Mouse (Mus musculus) embryonic stem cell, embryonic (primary cell): ENCODE results near the gene Radil.

ENCODE experiments used
- CTCF ChIA-PET, 4 experiments: fragments of 300-600 bp in 2 of 4; fragments of 350-600 bp in 2 of 4; sonication (Branson Sonifier 250); formaldehyde crosslinking; loops; one replicate each; lab custom pipeline; 2022; ENCODE audit warnings: inconsistent platforms in 2 of 4; lab: Charles Lee
- POLR2A ChIA-PET, 4 experiments: fragments of 300-600 bp in 2 of 4; fragments of 350-600 bp in 2 of 4; sonication (Branson Sonifier 250); formaldehyde crosslinking; loops; one replicate each; lab custom pipeline; 2022; ENCODE audit warnings: antibody characterized with exemption in 4 of 4, inconsistent platforms in 1 of 4; lab: Charles Lee

Gene Radil

DNA sequence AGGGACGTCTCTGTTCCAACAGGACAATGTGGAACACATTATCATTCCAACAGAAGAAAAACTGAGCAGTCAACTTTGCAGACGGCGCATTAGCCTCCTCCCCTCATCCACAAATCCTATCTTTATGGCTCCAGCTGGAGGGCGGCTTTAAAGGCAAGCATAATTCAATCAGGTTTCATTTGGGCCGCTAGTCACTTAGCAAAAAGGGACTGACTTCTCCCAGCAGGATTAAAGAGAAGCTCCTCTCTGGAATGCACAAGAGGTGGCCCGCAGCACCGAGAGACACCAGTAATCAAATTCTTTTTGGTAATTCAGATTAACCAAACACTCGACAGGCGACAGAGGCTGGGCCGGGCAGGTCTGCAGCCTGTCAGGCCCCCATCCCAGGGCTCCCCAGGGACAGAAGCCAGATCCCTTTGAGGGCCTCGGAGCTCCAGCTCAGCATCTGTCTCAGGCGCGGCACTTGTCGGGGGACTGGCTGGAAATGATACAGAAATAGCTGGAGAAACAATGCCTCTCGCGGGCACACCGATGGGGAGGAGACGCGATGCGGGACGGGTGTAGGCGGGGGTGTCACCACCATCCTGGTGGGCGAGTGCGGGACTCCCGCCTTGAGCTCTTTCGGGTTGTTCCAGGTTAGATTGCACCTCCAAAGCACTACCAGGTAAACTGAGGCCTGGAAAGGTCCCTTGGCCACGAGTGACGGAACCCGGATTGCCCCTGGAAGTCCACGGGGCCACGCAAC, 765 bp downstream of the Radil start:
- ChIA-PET POLR2A (interaction anchor here (0.6 to 3.2 kb wide), 35 partner anchors 10 to 986 kb away, joined by 3 to 11 read pairs (median 4); partner anchors contain the start of genes Papolb (in 2 of the 4), Actb (in 1 of the 4) and Ap5z1 (in 1 of the 4)), CTCF (interaction anchor here (0.5 to 4.1 kb wide), 58 partner anchors 12 to 345 kb away, joined by 3 to 83 read pairs (median 4); partner anchors contain the start of genes Papolb (in 2 of the 4) and Fbxl18 (in 1 of the 4))

DNA sequence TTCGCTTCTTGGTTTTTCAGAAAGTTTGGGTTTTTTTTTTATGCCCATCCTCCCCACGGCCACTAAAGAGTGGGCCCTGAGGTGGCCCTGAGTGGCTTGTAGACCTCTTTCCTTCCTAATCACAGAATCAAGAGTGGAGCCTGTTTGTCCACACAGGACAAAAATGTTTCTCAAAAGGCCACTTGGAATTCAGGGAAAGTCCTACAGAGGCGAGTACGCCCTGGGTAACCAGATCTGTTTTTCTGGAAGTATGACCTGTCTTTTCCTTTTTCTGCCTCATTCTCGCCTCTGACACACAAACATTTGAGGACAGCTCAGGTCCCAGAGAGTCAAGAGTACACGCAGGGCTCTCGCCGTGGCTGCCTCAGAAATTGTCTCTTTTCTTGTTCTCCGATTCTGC, 1.5 kb downstream of the Radil start:
- POLR2A ChIA-PET: interaction anchor here in 3 of 4 experiments (0.6 to 3.2 kb wide), 24 partner anchors 9 to 986 kb away, joined by 3 to 11 read pairs (median 4); partner anchors contain the start of genes Papolb (in 2 of the 3), Actb (in 1 of the 3) and Ap5z1 (in 1 of the 3)

DNA sequence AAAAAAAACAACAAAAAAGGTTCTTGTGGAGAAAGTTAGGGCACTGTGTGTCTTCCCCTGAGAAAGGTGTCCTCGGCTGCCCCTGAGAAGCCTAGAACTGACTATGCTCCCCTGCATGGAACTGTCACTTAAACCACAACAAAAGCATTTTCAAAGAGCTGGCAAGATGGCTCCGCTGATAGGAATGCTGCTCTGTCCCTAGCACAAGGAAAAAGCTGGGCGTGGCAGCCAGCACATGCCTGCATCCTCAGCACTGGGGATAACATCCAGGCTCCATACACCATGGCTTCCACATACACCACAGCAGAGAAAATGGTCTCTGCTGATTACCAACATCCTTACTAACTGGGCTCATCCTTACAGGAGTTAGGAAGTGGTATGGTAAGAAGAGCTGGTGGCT, 3.8 kb downstream of the Radil start:
- POLR2A ChIA-PET: interaction anchor here (0.5 to 3.1 kb wide), 32 partner anchors 8 to 359 kb away, joined by 3 to 21 read pairs (median 4); partner anchors contain the start of genes Papolb (in 2 of the 4) and Ap5z1 (in 1 of the 4)
- CTCF ChIA-PET: interaction anchor here in 3 of 4 experiments (0.6 to 1.9 kb wide), 14 partner anchors 10 to 181 kb away, joined by 3 to 11 read pairs (median 5); partner anchors contain the start of gene Papolb (in 1 of the 3)

More for the DNA sequence above, 1.5 kb downstream of the Radil start:
- CTCF ChIA-PET: interaction anchor here (0.6 to 4.1 kb wide), 23 partner anchors 9 to 305 kb away, joined by 3 to 83 read pairs (median 5); partner anchors contain the start of gene Papolb (in 1 of the 4)

DNA sequence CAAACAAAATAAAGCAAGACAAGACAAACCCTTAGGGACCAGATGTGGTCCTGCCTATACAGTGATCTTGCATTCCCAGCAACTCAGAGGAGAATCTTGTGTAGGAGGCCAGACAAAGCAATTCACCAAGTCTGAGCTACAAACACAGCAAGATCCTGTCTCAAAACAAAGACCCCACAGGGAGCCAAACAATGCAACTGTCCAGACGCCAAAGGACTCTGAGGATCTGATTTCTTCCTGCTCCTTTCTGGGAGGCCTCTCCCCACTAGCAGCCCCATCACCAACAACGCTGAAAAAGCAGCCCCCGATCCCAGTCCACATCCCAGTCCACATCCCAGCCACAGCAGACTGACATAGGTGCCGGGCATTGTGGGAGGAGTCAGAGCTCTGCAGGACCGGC, 4.6 kb downstream of the Radil start:
- ChIA-PET CTCF (interaction anchor here (0.6 to 2.2 kb wide), 17 partner anchors 10 to 1689 kb away, joined by 3 to 11 read pairs (median 5); partner anchors contain the start of gene Papolb (in 1 of the 4)), POLR2A (interaction anchor here (0.6 to 3.1 kb wide), 39 partner anchors 8 to 359 kb away, joined by 3 to 21 read pairs (median 4); partner anchors contain the start of genes Papolb (in 3 of the 4) and Ap5z1 (in 1 of the 4))

DNA sequence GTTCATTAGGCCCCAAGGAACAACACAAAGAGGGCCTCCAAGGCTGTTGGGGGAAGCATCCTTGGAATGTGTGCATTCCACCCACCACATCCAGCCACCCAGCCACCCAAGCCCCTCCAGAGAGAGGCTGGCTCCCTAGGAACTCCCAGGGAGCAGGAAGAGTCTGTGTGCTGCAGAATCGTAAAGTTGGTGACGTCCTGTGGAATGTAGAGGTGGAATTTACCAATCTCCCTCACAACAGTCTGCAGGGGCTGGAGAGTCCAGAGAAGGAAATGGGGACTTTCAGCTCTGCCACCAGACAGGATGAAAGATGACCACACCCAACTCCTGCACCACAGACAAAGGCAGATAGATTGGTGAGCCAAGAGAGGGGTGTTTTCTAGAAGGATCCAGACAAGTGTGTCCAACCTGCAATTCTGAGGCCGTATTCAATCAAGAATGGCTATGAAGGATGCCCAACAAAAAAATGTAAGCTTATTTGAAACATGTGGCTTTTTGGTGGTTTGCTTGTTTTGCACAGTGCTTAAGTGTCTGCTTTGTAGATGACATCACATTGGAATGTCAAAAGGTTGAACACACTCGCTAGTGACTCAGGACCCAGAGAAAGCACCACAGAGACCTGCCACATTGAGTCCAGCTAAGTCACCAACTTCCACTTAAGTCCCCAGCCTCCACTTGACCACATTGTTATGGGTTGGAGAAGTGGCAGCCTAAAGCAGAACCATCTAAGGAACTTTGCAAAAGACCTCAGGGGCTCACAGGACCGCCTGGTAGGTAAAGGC, 5.7 kb downstream of the Radil start:
- POLR2A ChIA-PET: interaction anchor here (0.6 to 3.1 kb wide), 27 partner anchors 7 to 334 kb away, joined by 3 to 21 read pairs (median 4); partner anchors contain the start of genes Papolb (in 3 of the 4) and Tnrc18 (in 1 of the 4)
- CTCF ChIA-PET: interaction anchor here (0.6 to 2.9 kb wide), 9 partner anchors 8 to 309 kb away, joined by 3 to 19 read pairs (median 4); no protein-coding TSS in a partner anchor

DNA sequence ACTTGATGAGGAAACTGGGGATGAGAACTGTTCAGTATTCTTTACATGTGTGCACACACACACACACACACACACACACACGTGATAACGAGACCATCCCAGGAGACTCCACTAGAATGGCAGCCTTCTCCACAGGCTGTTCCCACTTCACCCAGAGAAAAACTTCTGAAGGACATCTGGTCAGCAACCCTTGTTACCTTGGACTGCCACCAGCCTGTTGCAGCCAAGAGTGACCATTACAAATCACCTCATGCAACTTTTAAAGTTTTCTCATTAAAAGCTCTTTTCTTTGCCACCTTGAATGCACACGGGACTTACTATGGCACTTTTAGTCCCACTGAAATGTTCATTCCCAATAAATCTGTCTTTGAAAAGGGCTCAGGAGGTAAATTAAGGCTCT, 13.6 kb downstream of the Radil start:
- POLR2A ChIA-PET: interaction anchor here in 3 of 4 experiments (0.8 to 2.8 kb wide), 10 partner anchors 8 to 74 kb away, joined by 3 to 11 read pairs (median 5); partner anchors contain the start of genes Ap5z1 (in 1 of the 3) and Papolb (in 1 of the 3)
- CTCF ChIA-PET: interaction anchor here in 2 of 4 experiments (0.6 to 2.6 kb wide), 6 partner anchors 9 to 578 kb away, joined by 3 to 20 read pairs (median 6); no protein-coding TSS in a partner anchor

DNA sequence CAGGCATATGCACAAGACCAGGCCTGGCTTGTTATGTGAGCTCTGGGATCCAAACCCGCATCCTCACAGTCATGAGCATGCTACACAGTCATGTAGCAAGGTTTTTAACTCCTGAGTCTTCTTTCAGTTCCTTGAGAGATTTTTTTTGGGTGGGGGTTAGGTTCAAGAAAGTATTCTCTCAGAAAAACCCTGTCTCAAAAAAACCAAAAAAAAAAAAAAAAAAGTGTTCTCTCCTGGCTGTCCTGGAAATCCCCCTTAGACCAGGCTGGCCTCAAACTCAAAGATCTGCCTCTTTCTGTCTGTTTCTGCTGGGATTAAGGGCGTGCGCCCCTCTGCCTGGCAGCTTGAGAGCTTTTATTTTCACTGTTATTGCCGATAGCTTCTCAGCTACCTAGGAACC, 15.5 kb downstream of the Radil start:
- ChIA-PET POLR2A (interaction anchor here in 2 of 4 experiments (0.6 to 3.2 kb wide), 4 partner anchors 11 to 624 kb away, joined by 3 to 13 read pairs (median 4); no protein-coding TSS in a partner anchor), CTCF (interaction anchor here in 3 of 4 experiments (0.8 to 2.6 kb wide), 6 partner anchors 11 to 85 kb away, joined by 3 to 10 read pairs (median 3); partner anchors contain the start of gene Radil (in 1 of the 3))

DNA sequence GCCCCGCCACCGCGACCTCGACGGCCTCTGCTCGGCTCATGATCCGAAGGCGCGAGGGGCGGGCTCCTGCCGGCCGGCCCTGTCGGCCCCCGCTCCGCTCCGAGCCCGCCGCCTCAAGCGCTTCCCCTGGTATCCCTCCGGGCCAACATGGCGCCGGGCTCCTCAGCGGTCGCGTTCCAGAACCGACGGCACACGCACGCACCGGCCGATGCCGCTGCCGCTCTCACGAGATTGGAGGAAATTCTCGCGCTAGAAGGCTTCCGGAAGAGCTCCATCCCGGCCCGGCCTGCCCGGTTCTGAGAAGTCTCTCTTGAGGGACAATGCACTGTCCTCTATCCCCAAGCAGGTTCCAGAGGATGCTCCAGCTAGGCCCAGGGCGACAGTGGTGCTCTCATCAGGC, 21.0 kb downstream of the Radil start, which contains the start of gene Papolb:
Papolb (minus strand) TSS at position 162 of the 400 bp plus-strand sequence.
- POLR2A ChIA-PET: interaction anchor here (0.5 to 2.3 kb wide), 26 partner anchors 8 to 1950 kb away, joined by 3 to 10 read pairs (median 4); partner anchors contain the start of gene Radil (in 1 of the 4)
- CTCF ChIA-PET: interaction anchor here in 3 of 4 experiments (0.6 to 2.1 kb wide), 5 partner anchors 17 to 32 kb away, joined by 3 to 8 read pairs (median 3); partner anchors contain the start of gene Radil (in 1 of the 3)

DNA sequence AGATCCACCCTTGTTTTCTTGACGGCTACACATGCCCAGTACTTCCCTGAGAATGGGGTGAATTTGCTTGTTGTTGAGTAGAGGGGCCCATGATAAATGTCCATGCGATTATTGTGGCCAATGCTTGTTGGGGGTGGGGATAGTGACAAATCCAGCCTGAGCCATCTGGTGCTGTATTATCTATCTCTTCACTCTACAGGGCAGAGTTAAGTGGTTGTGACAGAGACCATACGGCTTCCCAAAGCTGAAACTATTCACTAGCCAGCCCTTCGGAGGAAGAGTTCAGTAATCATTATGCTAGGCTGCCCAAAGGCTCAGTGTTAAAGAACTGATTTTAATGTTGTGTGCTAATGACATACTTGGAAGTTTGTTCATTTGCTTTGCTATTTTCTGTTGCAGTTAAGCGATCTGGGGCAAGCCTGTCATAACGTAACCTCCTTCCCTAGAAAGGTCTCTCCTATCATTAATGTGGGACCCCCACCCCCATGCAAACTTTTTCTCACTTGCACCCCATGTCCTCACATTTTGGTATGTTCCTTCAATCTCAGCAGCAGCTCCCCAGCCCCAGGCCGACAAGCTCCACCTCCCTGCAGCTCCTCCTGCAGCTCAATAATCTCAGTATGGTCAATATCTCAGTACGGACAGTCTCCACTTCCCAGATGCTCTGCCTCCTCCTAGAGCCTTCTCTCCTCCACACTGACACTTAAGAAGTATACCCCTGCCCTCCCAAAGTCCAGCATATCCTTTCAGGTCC, 26.0 kb downstream of the Radil start:
- CTCF ChIA-PET: interaction anchor here in 1 of 4 experiments (0.7 kb wide), 1 partner anchor 22 kb away, joined by 3 read pairs; no protein-coding TSS in a partner anchor
- POLR2A ChIA-PET: no interaction called here

DNA sequence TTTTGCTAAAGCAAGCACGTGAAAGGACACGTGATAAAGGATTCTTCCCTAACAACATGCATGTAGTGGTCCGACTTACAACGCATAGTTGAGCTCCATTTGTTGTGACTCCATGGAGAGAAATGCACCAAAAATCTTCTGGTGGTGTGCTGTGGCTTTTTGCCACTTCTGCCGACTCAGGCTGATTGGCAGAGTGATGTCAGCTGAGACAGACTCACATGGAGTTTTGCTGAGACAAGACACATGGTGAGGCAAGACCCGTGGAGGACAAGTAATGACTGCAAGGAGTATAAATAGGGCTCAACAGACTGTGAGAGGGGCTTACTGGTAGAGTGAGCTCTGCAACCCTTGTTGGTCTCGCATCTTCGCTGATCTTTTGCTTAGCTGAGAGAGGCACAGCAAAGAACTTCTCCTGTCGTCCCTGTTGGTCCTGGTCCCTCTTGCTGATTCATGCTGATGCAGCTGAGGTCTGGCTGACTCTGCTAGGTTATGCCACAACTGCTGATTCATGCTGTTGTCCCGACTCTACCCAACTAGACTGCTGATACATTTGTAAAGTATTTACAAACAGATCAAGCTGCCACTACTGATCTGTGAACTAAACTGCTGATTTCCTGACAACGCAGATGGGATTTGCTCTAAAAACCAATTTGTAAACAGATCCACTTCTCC, 29.6 kb downstream of the Radil start:
- CTCF ChIA-PET: interaction anchor here in 3 of 4 experiments (0.6 to 1.6 kb wide), 6 partner anchors 16 to 99 kb away, joined by 3 to 14 read pairs (median 5); partner anchors contain the start of gene Radil (in 1 of the 3)

DNA sequence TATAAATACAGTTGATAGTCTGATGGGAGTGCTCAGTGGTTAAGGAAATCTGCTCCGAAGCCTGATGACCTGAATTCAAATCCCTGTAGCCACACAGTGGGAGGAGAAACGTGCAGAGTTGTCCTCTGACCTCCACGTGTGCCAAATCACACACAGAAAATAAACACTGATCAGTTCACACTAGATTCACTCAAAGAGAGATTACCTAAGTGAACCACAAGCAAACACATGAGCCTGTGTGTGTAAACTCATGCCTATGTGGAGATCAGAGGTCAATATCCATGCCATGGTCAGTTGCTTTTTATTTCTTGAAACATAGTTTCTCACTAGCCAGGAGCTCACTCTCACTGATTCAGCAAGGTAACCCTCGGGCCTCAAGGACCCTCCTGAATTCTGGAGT, 30.5 kb downstream of the Radil start:
- ChIA-PET CTCF (interaction anchor here in 3 of 4 experiments (0.6 to 1.4 kb wide), 4 partner anchors 18 to 100 kb away, joined by 3 to 6 read pairs (median 4); partner anchors contain the start of gene Radil (in 1 of the 3)), POLR2A (interaction anchor here in 2 of 4 experiments (0.8 to 1.7 kb wide), 4 partner anchors 11 to 18 kb away, joined by 3 to 5 read pairs (median 4); no protein-coding TSS in a partner anchor)

More for the DNA sequence above, 29.6 kb downstream of the Radil start:
- POLR2A ChIA-PET: interaction anchor here in 3 of 4 experiments (0.6 to 1.7 kb wide), 12 partner anchors 9 to 944 kb away, joined by 3 to 5 read pairs (median 3); partner anchors contain the start of gene Papolb (in 1 of the 3)

DNA sequence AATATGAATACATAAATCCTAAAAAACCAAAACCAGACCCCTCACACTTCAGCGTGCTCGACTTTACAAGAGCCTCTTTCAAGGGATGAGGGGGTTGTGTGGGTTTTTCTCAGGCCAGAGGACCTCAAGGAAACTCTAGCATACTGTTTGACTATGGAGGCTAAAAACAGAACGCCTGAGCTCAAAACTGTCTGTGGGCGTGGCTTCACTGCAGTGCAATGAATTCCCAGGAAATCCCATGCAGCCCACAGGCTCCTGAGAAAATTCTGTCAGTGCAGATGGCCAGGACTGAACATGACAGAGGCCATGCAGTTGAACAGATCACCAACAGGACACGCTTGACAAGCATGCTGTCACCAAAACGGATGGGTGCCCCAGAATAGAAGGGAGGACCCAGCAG, 31.9 kb downstream of the Radil start:
- CTCF ChIA-PET: interaction anchor here in 2 of 4 experiments (0.7 to 1.6 kb wide), 3 partner anchors 14 to 31 kb away, joined by 3 to 5 read pairs (median 3); partner anchors contain the start of gene Radil (in 1 of the 2)
- POLR2A ChIA-PET: interaction anchor here (0.5 to 1.6 kb wide), 4 partner anchors 17 to 438 kb away, joined by 3 to 4 read pairs (median 3); no protein-coding TSS in a partner anchor

DNA sequence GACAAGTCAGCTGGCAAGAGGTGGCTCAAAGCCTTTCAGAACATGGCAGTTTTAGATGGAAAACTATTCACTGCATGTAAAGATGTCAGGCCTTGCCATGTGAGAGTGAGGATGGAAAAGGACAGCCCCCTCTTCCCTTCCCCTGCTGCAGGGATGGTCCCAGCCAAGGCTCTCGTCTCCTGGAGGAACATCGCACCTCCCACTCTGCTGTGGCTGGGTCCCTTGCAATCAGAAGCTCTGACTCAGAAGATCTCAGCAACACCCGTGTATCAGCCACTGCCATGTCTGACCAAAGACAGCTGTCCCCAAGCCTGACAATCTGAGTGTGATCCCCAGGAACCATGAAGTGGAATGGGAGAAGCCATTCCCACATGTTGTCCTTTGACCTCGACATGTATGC, 38.8 kb downstream of the Radil start:
- CTCF ChIA-PET: interaction anchor here in 3 of 4 experiments (0.6 to 2.6 kb wide), 4 partner anchors 10 to 1947 kb away, joined by 3 to 8 read pairs (median 4); partner anchors contain the start of gene Radil (in 1 of the 3)
- POLR2A ChIA-PET: interaction anchor here in 2 of 4 experiments (1.0 to 1.7 kb wide), 5 partner anchors 11 to 33 kb away, joined by 3 to 5 read pairs (median 4); no protein-coding TSS in a partner anchor

DNA sequence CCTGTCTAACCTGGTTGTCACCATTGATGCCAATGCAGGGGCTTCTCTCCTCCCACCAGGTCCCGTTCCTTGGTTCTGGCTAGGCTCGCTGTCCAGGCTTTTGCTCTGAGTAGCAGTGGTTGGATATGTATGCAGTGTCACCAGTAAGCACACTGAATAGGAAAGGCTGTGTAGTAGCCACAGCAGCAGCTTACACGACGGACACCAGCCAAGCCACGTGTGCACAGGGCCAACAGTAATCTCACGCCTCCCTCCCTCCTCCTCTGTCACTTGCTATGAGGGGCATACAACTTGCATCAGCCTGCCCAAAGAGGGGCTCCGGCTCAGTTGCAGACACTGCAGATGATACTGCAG, 40.9 kb downstream of the Radil start:
- ChIA-PET CTCF (interaction anchor here in 2 of 4 experiments (0.7 to 1.6 kb wide), 3 partner anchors 41 to 662 kb away, joined by 3 to 4 read pairs (median 3); partner anchors contain the start of gene Radil (in 1 of the 2)), POLR2A (interaction anchor here in 2 of 4 experiments (0.8 to 2.3 kb wide), 7 partner anchors 9 to 37 kb away, joined by 3 to 5 read pairs (median 4); partner anchors contain the start of gene Papolb (in 1 of the 2))
